7 mouse cellular contexts compared by ENCODE assay signal in genomic region chr7:141429840-141430584, GRCm38 (mm10). TPM values are rescaled to one million over a fixed set of nuclear protein-coding genes. Genes with fewer than 3 reads are reported as not detected.
DNase-seq lines count a peak whose midpoint lies in the region; ATAC-seq and TF ChIP-seq lines count a peak whose summit lies in the region.

No protein-coding gene starts in this region.

- no peaks in the 10 kb centered on the region for H3K27me3 ChIP-seq in embryonic facial prominence, embryonic 12.5 days
- H3K27me3 ChIP-seq in midbrain, embryonic 14.5 days (ENCODE audit: control insufficient read depth, insufficient read depth, low read length), result no peaks in the 10 kb centered on the region

- WGBS in embryonic facial prominence, embryonic 12.5 days, result 63% methylated on average over 9 of the region's 9 CpGs
- WGBS in midbrain, embryonic 14.5 days, result 61% methylated on average over 9 of the region's 9 CpGs

- peak overlapping the region; percentile 94 for H3K4me3 ChIP-seq in left cerebral cortex, adult 2 months
- H3K4me3 ChIP-seq in embryonic facial prominence, embryonic 12.5 days, result no peak overlapping the region
- H3K4me3 ChIP-seq in midbrain, embryonic 14.5 days (replicated peaks; ENCODE audit: low read depth, low read length), result peak overlapping the region; percentile 52; the same call in 1 of the 2 replicates

- H3K4me2 ChIP-seq in embryonic facial prominence, embryonic 12.5 days (replicated peaks), result peak overlapping the region; percentile 49; the same call in 1 of the 2 replicates
- peak overlapping the region; percentile 90 for H3K4me2 ChIP-seq in midbrain, embryonic 14.5 days (ENCODE audit: low read length)

- no peak overlapping the region for H3K9ac ChIP-seq in embryonic facial prominence, embryonic 12.5 days
- no peak overlapping the region for H3K9ac ChIP-seq in midbrain, embryonic 14.5 days (replicated peaks; ENCODE audit: low read length)

- H3K4me1 ChIP-seq in embryonic facial prominence, embryonic 12.5 days, result peaks cover 30% of the 10 kb centered on the region
- peaks cover 21% of the 10 kb centered on the region for H3K4me1 ChIP-seq in midbrain, embryonic 14.5 days (ENCODE audit: control insufficient read depth, insufficient read depth, low read length)

- peaks cover 37% of the 10 kb centered on the region for H3K36me3 ChIP-seq in embryonic facial prominence, embryonic 12.5 days
- peaks cover 42% of the 10 kb centered on the region for H3K36me3 ChIP-seq in midbrain, embryonic 14.5 days (ENCODE audit: control insufficient read depth, insufficient read depth, low read length)

- intact Hi-C loops in left cerebral cortex, adult 2 months (cut with DNase I), result loop anchor here (2.0 kb wide), 1 partner anchor 15 kb away; the partner anchor contains the start of gene Gatd1
- intact Hi-C loops in heart, postnatal 10 days (cut with DNase I), result no loop called here
- intact Hi-C loops in left cerebral cortex, postnatal 14 days (cut with DNase I), result no loop called here

- no peaks in the 10 kb centered on the region for H3K9me3 ChIP-seq in embryonic facial prominence, embryonic 12.5 days
- no peaks in the 10 kb centered on the region for H3K9me3 ChIP-seq in midbrain, embryonic 14.5 days (ENCODE audit: control insufficient read depth, low read length)

- no peak for DNase-seq in left cerebral cortex, adult 2 months (ENCODE audit: extremely low spot score in 1 of 2, low spot score in 2 of 2)
- DNase-seq in left cerebral cortex, adult 18-20 months (ENCODE audit: low spot score in 2 of 2), result no peak
- DNase-seq in heart, postnatal 10 days, result peak; percentile 38 to 49
- no peak for DNase-seq in midbrain, embryonic 14.5 days
- no peak for DNase-seq in gastrocnemius, adult 8-10 months (ENCODE audit: low spot score in 2 of 2)
- no peak for DNase-seq in left cerebral cortex, postnatal 14 days (ENCODE audit: low spot score in 2 of 2)

- ATAC-seq in embryonic facial prominence, embryonic 12.5 days (ENCODE audit: insufficient number of reproducible peaks, insufficient read depth, low FRiP score, low TSS enrichment), result no peak
- ATAC-seq in midbrain, embryonic 14.5 days (ENCODE audit: low FRiP score, low TSS enrichment), result no peak

- no peak for TF ChIP-seq CTCF in left cerebral cortex, adult 2 months (IDR thresholded peaks at IDR 0.05)

- H3K27ac ChIP-seq in left cerebral cortex, adult 2 months, result peak overlapping the region; percentile 12; the same call in 1 of the 2 replicates
- peak overlapping the region; percentile 43; the same call in 1 of the 2 replicates for H3K27ac ChIP-seq in embryonic facial prominence, embryonic 12.5 days
- peak overlapping the region; percentile 79; the same call in 1 of the 2 replicates for H3K27ac ChIP-seq in midbrain, embryonic 14.5 days (replicated peaks; ENCODE audit: low read depth, low read length)

RNA-seq across cellular contexts. Expression of gene Cend1, which starts 0.7 kb away (rescaled TPM):
- total RNA-seq in left cerebral cortex, adult 2 months (2021), result 100 to 1,000 TPM; 279 to 288 TPM
- total RNA-seq in left cerebral cortex, adult 18-20 months (2021), result 100 to 1,000 TPM; 274 to 309 TPM
- polyA plus RNA-seq in embryonic facial prominence, embryonic 12.5 days (2016; fragmentation: Nextera tagmentation; extraction: Ambion mirVana), result 7.4 and 10.4 TPM in 2 replicates
- total RNA-seq in heart, postnatal 10 days (2021), result 1 to 10 TPM; 1.6 TPM
- polyA plus RNA-seq in midbrain, embryonic 14.5 days (2014; fragmentation: Nextera tagmentation; extraction: Ambion mirVana), result 25.7 and 79.2 TPM in 2 replicates
- total RNA-seq in gastrocnemius, adult 8-10 months (2022), result under 1 TPM in 2 of 4 experiments, not detected in 2; 0.16 to 0.48 TPM
- 100 to 1,000 TPM; 338 to 362 TPM for total RNA-seq in left cerebral cortex, postnatal 14 days (2021)

RNA-seq across cellular contexts. Expression of gene Slc25a22, which starts 7.7 kb away (rescaled TPM):
- total RNA-seq in left cerebral cortex, adult 2 months (2021), result 100 to 1,000 TPM; 253 to 262 TPM
- total RNA-seq in left cerebral cortex, adult 18-20 months (2021), result 100 to 1,000 TPM; 251 to 254 TPM
- 39.2 and 41.9 TPM in 2 replicates for polyA plus RNA-seq in embryonic facial prominence, embryonic 12.5 days (2016; fragmentation: Nextera tagmentation; extraction: Ambion mirVana)
- 10 to 100 TPM; 53.3 to 59.8 TPM for total RNA-seq in heart, postnatal 10 days (2021)
- polyA plus RNA-seq in midbrain, embryonic 14.5 days (2014; fragmentation: Nextera tagmentation; extraction: Ambion mirVana), result 82.9 and 84.3 TPM in 2 replicates
- 10 to 100 TPM; 14.5 to 19.5 (median 14.7) TPM for total RNA-seq in gastrocnemius, adult 8-10 months (2022)
- total RNA-seq in left cerebral cortex, postnatal 14 days (2021), result 100 to 1,000 TPM; 331 to 339 TPM

RNA-seq across cellular contexts. Expression of gene Pidd1, which starts 13.8 kb away (rescaled TPM):
- 1 to 10 TPM in 1 of 2 experiments, under 1 TPM in 1; 0.93 to 1.2 TPM for total RNA-seq in left cerebral cortex, adult 2 months (2021)
- total RNA-seq in left cerebral cortex, adult 18-20 months (2021), result 1 to 10 TPM; 1.1 to 1.4 TPM
- polyA plus RNA-seq in embryonic facial prominence, embryonic 12.5 days (2016; fragmentation: Nextera tagmentation; extraction: Ambion mirVana), result 14.9 and 15.0 TPM in 2 replicates
- total RNA-seq in heart, postnatal 10 days (2021), result 1 to 10 TPM; 2.3 to 3.5 TPM
- polyA plus RNA-seq in midbrain, embryonic 14.5 days (2014; fragmentation: Nextera tagmentation; extraction: Ambion mirVana), result 2.3 and 3.6 TPM in 2 replicates
- under 1 TPM; 0.07 to 0.51 (median 0.19) TPM for total RNA-seq in gastrocnemius, adult 8-10 months (2022)
- total RNA-seq in left cerebral cortex, postnatal 14 days (2021), result 1 to 10 TPM; 1.2 to 2.4 TPM

RNA-seq across cellular contexts. Expression of gene Gatd1, which starts 16.1 kb away (rescaled TPM):
- 10 to 100 TPM; 38.9 to 46.5 TPM for total RNA-seq in left cerebral cortex, adult 2 months (2021)
- total RNA-seq in left cerebral cortex, adult 18-20 months (2021), result 10 to 100 TPM; 40.4 to 45.1 TPM
- polyA plus RNA-seq in embryonic facial prominence, embryonic 12.5 days (2016; fragmentation: Nextera tagmentation; extraction: Ambion mirVana), result 62.2 and 68.5 TPM in 2 replicates
- total RNA-seq in heart, postnatal 10 days (2021), result 10 to 100 TPM; 12.2 to 15.0 TPM
- 48.3 and 49.3 TPM in 2 replicates for polyA plus RNA-seq in midbrain, embryonic 14.5 days (2014; fragmentation: Nextera tagmentation; extraction: Ambion mirVana)
- 1 to 10 TPM; 6.5 to 9.8 (median 7.8) TPM for total RNA-seq in gastrocnemius, adult 8-10 months (2022)
- total RNA-seq in left cerebral cortex, postnatal 14 days (2021), result 10 to 100 TPM; 36.0 to 42.6 TPM

RNA-seq across cellular contexts. Expression of gene Rplp2, which starts 17.2 kb away (rescaled TPM):
- 100 to 1,000 TPM; 552 to 567 TPM for total RNA-seq in left cerebral cortex, adult 2 months (2021)
- 100 to 1,000 TPM; 555 to 600 TPM for total RNA-seq in left cerebral cortex, adult 18-20 months (2021)
- 1,180 and 1,203 TPM in 2 replicates for polyA plus RNA-seq in embryonic facial prominence, embryonic 12.5 days (2016; fragmentation: Nextera tagmentation; extraction: Ambion mirVana)
- 1,000 to 10,000 TPM; 1,065 to 1,124 TPM for total RNA-seq in heart, postnatal 10 days (2021)
- 772 and 804 TPM in 2 replicates for polyA plus RNA-seq in midbrain, embryonic 14.5 days (2014; fragmentation: Nextera tagmentation; extraction: Ambion mirVana)
- total RNA-seq in gastrocnemius, adult 8-10 months (2022), result 100 to 1,000 TPM; 719 to 844 (median 773) TPM
- total RNA-seq in left cerebral cortex, postnatal 14 days (2021), result 100 to 1,000 TPM; 572 to 599 TPM

Comparison
In these comparisons a context has a peak if more than half of its experiments do, and no peak if none do; other contexts are left out.
1. DNase-seq: peak in heart, postnatal 10 days (2 of 2); none in left cerebral cortex, adult 2 months (0 of 2), left cerebral cortex, adult 18-20 months (0 of 2), midbrain, embryonic 14.5 days (single experiment), gastrocnemius, adult 8-10 months (0 of 2) and left cerebral cortex, postnatal 14 days (0 of 2).
2. H3K27ac ChIP-seq: peak in every context shown above with its lines; median percentile 79 in midbrain, embryonic 14.5 days; 43 in embryonic facial prominence, embryonic 12.5 days; 12 in left cerebral cortex, adult 2 months.
3. RNA of gene Cend1, which starts 0.7 kb away (total RNA-seq): 338 to 362 TPM in left cerebral cortex, postnatal 14 days, 274 to 309 TPM in left cerebral cortex, adult 18-20 months and 279 to 288 TPM in left cerebral cortex, adult 2 months; 1.6 TPM in heart, postnatal 10 days and 0.16 to 0.48 TPM in gastrocnemius, adult 8-10 months; every median in the first group is over 100 times any median in the second.
4. RNA of gene Slc25a22, which starts 7.7 kb away (total RNA-seq): 331 to 339 TPM in left cerebral cortex, postnatal 14 days, 253 to 262 TPM in left cerebral cortex, adult 2 months and 251 to 254 TPM in left cerebral cortex, adult 18-20 months; 53.3 to 59.8 TPM in heart, postnatal 10 days and 14.5 to 19.5 TPM in gastrocnemius, adult 8-10 months; every median in the first group is over 4 times any median in the second.